Mouse (Mus musculus) forebrain, postnatal 0 days (tissue): ENCODE data around the gene Rho. TPM values are rescaled to one million over a fixed set of nuclear protein-coding genes. Genes with fewer than 3 reads are reported as not detected.

ENCODE experiments used
- ATAC-seq: fragments of 200-750 bp; cut with Nextera tagmentation; 2 replicates; pipeline ENCODE4 v1.8.0; 2017; ENCODE audit warnings: mild to moderate bottlenecking, moderate library complexity
- DNase-seq: peaks from one replicate; pipeline ENCODE4 v3.0.0-alpha.2; 2015
- H3K27ac ChIP-seq: fragments of 300-500 bp; sonication (generic); 2 replicates; pipeline ENCODE4 v1.5.1; 2014; ENCODE audit warnings: low read depth, mild to moderate bottlenecking, antibody characterized with exemption, low read length, moderate library complexity, mixed read lengths
- H3K27me3 ChIP-seq: fragments of 300-500 bp; sonication (generic); 2 replicates; pipeline ENCODE4 v1.6.1; 2014; ENCODE audit warnings: mild to moderate bottlenecking, low read length, mixed read lengths; ENCODE audit not compliant: insufficient read depth
- H3K36me3 ChIP-seq: fragments of 300-500 bp; sonication (generic); 2 replicates; pipeline ENCODE4 v1.6.1; 2014; ENCODE audit warnings: mild to moderate bottlenecking, moderate library complexity; ENCODE audit not compliant: insufficient read depth
- H3K4me1 ChIP-seq: fragments of 300-500 bp; sonication (generic); 2 replicates; pipeline ENCODE4 v1.6.1; 2014; ENCODE audit warnings: antibody characterized with exemption; ENCODE audit not compliant: insufficient read depth
- H3K4me2 ChIP-seq: fragments of 300-500 bp; sonication (generic); 2 replicates; pipeline ENCODE4 v1.6.1; 2014; ENCODE audit warnings: low read depth, mild to moderate bottlenecking, moderate library complexity
- H3K4me3 ChIP-seq: fragments of 300-500 bp; sonication (generic); 2 replicates; pipeline ENCODE4 v1.5.1; 2014; ENCODE audit warnings: low read depth, low read length, mixed read lengths
- H3K9ac ChIP-seq: fragments of 300-500 bp; sonication (generic); 2 replicates; pipeline ENCODE4 v1.6.1; 2014; ENCODE audit warnings: mild to moderate bottlenecking
- H3K9me3 ChIP-seq: fragments of 300-500 bp; sonication (generic); 2 replicates; pipeline ENCODE4 v1.6.1; 2016; ENCODE audit warnings: low read length
- CTCF ChIP-seq: sonication (generic); IDR thresholded peaks from 2 replicates; pipeline ENCODE4 v1.5.1; 2016; ENCODE audit warnings: antibody characterized with exemption, control low read depth, low read depth
- WGBS: fragments of 180-500 bp; shearing (Covaris S2); extraction: QIAGEN DNeasy Blood & Tissue Kit; methylation state at CpG from one replicate; pipeline ENCODE4 v1.1.7; 2014; 5-methylcytosine and 5-hydroxymethylcytosine counted together
- polyA plus RNA-seq: library from polyadenylated mRNA; unstranded; fragments of >200 nt; fragmentation: Nextera tagmentation; extraction: Ambion mirVana; gene quantifications from 2 replicates; pipeline ENCODE4 v1.2.1, GENCODE M21; 2015
- total RNA-seq: library from RNA; depleted of rRNA; stranded (reverse); fragments of >200 nt; gene quantifications from 2 replicates; pipeline ENCODE4 v1.2.3, GENCODE M21; 2014

Gene Rho
- total and polyA plus RNA-seq, 2 experiments from 2014 or later: 0.57 TPM; not detected in 1

GRCm38 (mm10) chr6:115973881-115974662, 42.5 kb downstream of the Rho start:
- H3K4me1 ChIP-seq: 0 out of 2 replicates have a peak, but pooled peaks cover 2% of the 10 kb centered on the region
- no peaks in the 10 kb centered on the region for H3K9me3 ChIP-seq
- H3K27ac ChIP-seq: 0 out of 2 replicates have a peak overlapping the region, but pooled peaks have one; percentile 9
- TF ChIP-seq CTCF: no peak
- no peak overlapping the region for H3K4me2 ChIP-seq
- no peak overlapping the region for H3K4me3 ChIP-seq
- no peak overlapping the region for H3K9ac ChIP-seq
- WGBS: 55% methylated on average over 16 of the region's 16 CpGs
- peak; percentile 68 for ATAC-seq
- no peaks in the 10 kb centered on the region for H3K27me3 ChIP-seq
- DNase-seq: no peak
- peaks cover 4% of the 10 kb centered on the region; the same call in 1 of the 2 replicates for H3K36me3 ChIP-seq

GRCm38 (mm10) chr6:115975606-115976005, 44.1 kb downstream of the Rho start:
- no peaks in the 10 kb centered on the region for H3K36me3 ChIP-seq
- DNase-seq (no peak), ATAC-seq (no peak)
- H3K4me1 ChIP-seq: 0 out of 2 replicates have a peak, but pooled peaks cover 2% of the 10 kb centered on the region
- 90% methylated on average over 8 of the region's 8 CpGs for WGBS
- H3K9me3 ChIP-seq: no peaks in the 10 kb centered on the region
- TF ChIP-seq CTCF: no peak
- H3K27me3 ChIP-seq: no peaks in the 10 kb centered on the region
- H3K4me3 ChIP-seq: no peak overlapping the region
- H3K27ac ChIP-seq: no peak overlapping the region
- no peak overlapping the region for H3K4me2 ChIP-seq
- H3K9ac ChIP-seq: no peak overlapping the region

GRCm38 (mm10) chr6:115977810-115978209, 46.3 kb downstream of the Rho start:
- WGBS: 89% methylated on average over 15 of the region's 15 CpGs
- Histone ChIP-seq H3K9ac (no peak overlapping the region), H3K27ac (no peak overlapping the region), H3K4me3 (no peak overlapping the region), H3K4me2 (no peak overlapping the region), H3K27me3 (no peaks in the 10 kb centered on the region), H3K9me3 (no peaks in the 10 kb centered on the region), H3K36me3 (no peaks in the 10 kb centered on the region), H3K4me1 (no peaks in the 10 kb centered on the region)
- ATAC-seq (no peak), DNase-seq (no peak)
- no peak for TF ChIP-seq CTCF

- no peak for DNase-seq
- 69% methylated on average over 8 of the region's 8 CpGs for WGBS
- no peaks in the 10 kb centered on the region for H3K36me3 ChIP-seq
Observed at GRCm38 (mm10) chr6:115978596-115978995, 47.0 kb downstream of the Rho start.

GRCm38 (mm10) chr6:115982889-115983288, 51.3 kb downstream of the Rho start:
- ATAC-seq: no peak

More at GRCm38 (mm10) chr6:115978596-115978995, 47.0 kb downstream of the Rho start:
- no peak overlapping the region for H3K4me2 ChIP-seq
- no peak for ATAC-seq
- TF ChIP-seq CTCF: peak; percentile 50
- no peak overlapping the region for H3K4me3 ChIP-seq
- no peak overlapping the region for H3K27ac ChIP-seq
- no peaks in the 10 kb centered on the region for H3K27me3 ChIP-seq
- no peak overlapping the region for H3K9ac ChIP-seq
- no peaks in the 10 kb centered on the region for H3K4me1 ChIP-seq
- H3K9me3 ChIP-seq: no peaks in the 10 kb centered on the region

GRCm38 (mm10) chr6:115983306-115984038, 51.9 kb downstream of the Rho start:
- ATAC-seq (no peak), DNase-seq (no peak)
- Histone ChIP-seq H3K9me3 (no peaks in the 10 kb centered on the region), H3K9ac (no peak overlapping the region), H3K27me3 (no peaks in the 10 kb centered on the region), H3K27ac (0 out of 2 replicates have a peak overlapping the region, but pooled peaks have one; percentile 21), H3K4me2 (no peak overlapping the region; the same call in 1 of the 2 replicates), H3K4me3 (no peak overlapping the region), H3K4me1 (peaks cover 3% of the 10 kb centered on the region; the same call in 1 of the 2 replicates), H3K36me3 (no peaks in the 10 kb centered on the region)
- TF ChIP-seq CTCF: no peak
- WGBS: 64% methylated on average over 12 of the region's 12 CpGs

More at GRCm38 (mm10) chr6:115982889-115983288, 51.3 kb downstream of the Rho start:
- Histone ChIP-seq H3K4me2 (no peak overlapping the region; the same call in 1 of the 2 replicates), H3K4me3 (no peak overlapping the region), H3K4me1 (peaks cover 3% of the 10 kb centered on the region; the same call in 1 of the 2 replicates), H3K27me3 (no peaks in the 10 kb centered on the region), H3K36me3 (no peaks in the 10 kb centered on the region), H3K9ac (no peak overlapping the region), H3K9me3 (no peaks in the 10 kb centered on the region), H3K27ac (no peak overlapping the region)
- TF ChIP-seq CTCF: no peak
- DNase-seq: no peak
- WGBS: 60% methylated on average over 7 of the region's 7 CpGs
